Mouse (Mus musculus): Measurements from ENCODE around the gene Tmem59. TPM values are rescaled to one million over a fixed set of nuclear protein-coding genes. Genes with fewer than 3 reads are reported as not detected.

Tmem59 gene
- polyA plus RNA-seq, 1 experiment from 2014 or later, result 473 TPM

- WGBS, result 98% methylated on average over 3 of the region's 3 CpGs
- H3K4me1 ChIP-seq (replicated peaks; ENCODE audit: control insufficient read depth, insufficient read depth), result no peaks in the 10 kb centered on the region
- TF ChIP-seq CTCF (IDR thresholded peaks at IDR 0.05; ENCODE audit: low read depth) (no peak), EP300 (optimal IDR thresholded peaks at IDR 0.05) (no peak)
- ATAC-seq (ENCODE audit: low FRiP score, low TSS enrichment) (no peak), DNase-seq (ENCODE audit: low spot score) (no peak)
- H3K27me3 ChIP-seq (ENCODE audit: control insufficient read depth, insufficient read depth, low read length), result no peaks in the 10 kb centered on the region
- H3K27ac ChIP-seq (replicated peaks), result no peak overlapping the region
- no peak overlapping the region for H3K4me3 ChIP-seq (ENCODE audit: low read depth, low read length)
- no peak overlapping the region for H3K9ac ChIP-seq (ENCODE audit: low read length)
- H3K36me3 ChIP-seq (ENCODE audit: control insufficient read depth, insufficient read depth, low read length), result peaks cover 32% of the 10 kb centered on the region
- H3K4me2 ChIP-seq (replicated peaks; ENCODE audit: low read depth), result no peak overlapping the region
- H3K9me3 ChIP-seq (ENCODE audit: control insufficient read depth, low read length), result no peaks in the 10 kb centered on the region
Observed at GRCm38 (mm10) chr4:107201779-107202178, 23.6 kb downstream of the Tmem59 start.

DNA sequence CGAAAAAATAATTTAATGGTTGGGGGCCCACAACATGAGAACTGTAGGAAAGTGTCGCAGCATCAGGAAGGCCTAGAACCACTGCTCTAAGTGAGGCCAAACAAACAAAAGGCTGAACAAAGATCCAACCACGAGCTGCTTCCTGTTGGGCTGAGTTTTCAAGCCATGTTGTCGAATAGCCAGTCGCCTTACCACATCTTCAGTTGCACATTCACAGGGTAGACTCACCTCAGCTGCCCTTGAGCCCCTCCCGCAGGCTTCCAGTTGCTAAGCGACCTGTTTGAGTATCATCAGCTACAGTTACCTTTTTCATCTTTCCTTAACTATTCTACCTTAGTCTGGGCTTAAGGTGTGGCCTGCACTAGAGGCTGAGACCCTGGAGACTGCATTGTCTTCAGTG lies 24.8 kb downstream of the Tmem59 start:
- Histone ChIP-seq H3K4me2 (replicated peaks; ENCODE audit: low read depth) (no peak overlapping the region), H3K27ac (replicated peaks) (no peak overlapping the region), H3K9me3 (ENCODE audit: control insufficient read depth, low read length) (no peaks in the 10 kb centered on the region), H3K4me3 (ENCODE audit: low read depth, low read length) (no peak overlapping the region), H3K9ac (ENCODE audit: low read length) (no peak overlapping the region), H3K36me3 (ENCODE audit: control insufficient read depth, insufficient read depth, low read length) (peaks cover 32% of the 10 kb centered on the region), H3K4me1 (replicated peaks; ENCODE audit: control insufficient read depth, insufficient read depth) (no peaks in the 10 kb centered on the region), H3K27me3 (ENCODE audit: control insufficient read depth, insufficient read depth, low read length) (no peaks in the 10 kb centered on the region)
- no peak for DNase-seq (ENCODE audit: low spot score)
- 78% methylated on average over 7 of the region's 7 CpGs for WGBS
- no peak for TF ChIP-seq EP300 (optimal IDR thresholded peaks at IDR 0.05)
- TF ChIP-seq CTCF (IDR thresholded peaks at IDR 0.05; ENCODE audit: low read depth), result no peak
- ATAC-seq (ENCODE audit: low FRiP score, low TSS enrichment), result no peak

DNA sequence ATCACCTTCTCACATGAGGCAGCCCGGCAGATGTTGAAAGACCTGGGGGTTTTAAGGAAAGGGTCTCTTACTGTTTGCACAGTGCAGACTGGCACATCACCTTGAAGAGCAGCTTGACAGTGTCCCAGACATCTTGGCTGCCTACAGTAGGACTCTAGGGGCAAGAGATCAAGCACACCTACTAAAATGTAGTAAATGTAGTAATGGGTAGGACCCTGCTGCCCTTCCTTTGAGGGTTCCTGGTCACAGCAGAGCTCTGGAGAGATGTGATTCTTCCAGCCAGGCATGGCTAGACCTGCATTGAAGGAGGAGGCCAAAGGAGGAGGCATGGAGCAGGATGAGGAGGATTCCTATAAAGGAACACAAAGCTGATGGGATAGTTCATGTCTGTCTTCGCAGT lies 28.8 kb downstream of the Tmem59 start:
- DNase-seq (ENCODE audit: low spot score), result no peak
- WGBS, result 93% methylated on average over 2 of the region's 2 CpGs
- H3K9me3 ChIP-seq (ENCODE audit: control insufficient read depth, low read length), result no peaks in the 10 kb centered on the region
- H3K36me3 ChIP-seq (ENCODE audit: control insufficient read depth, insufficient read depth, low read length), result peaks cover 13% of the 10 kb centered on the region; the same call in 1 of the 2 replicates
- TF ChIP-seq CTCF (IDR thresholded peaks at IDR 0.05; ENCODE audit: low read depth) (no peak), EP300 (optimal IDR thresholded peaks at IDR 0.05) (no peak)
- no peak for ATAC-seq (ENCODE audit: low FRiP score, low TSS enrichment)
- H3K4me3 ChIP-seq (ENCODE audit: low read depth, low read length), result no peak overlapping the region
- no peak overlapping the region for H3K27ac ChIP-seq (replicated peaks)
- H3K4me2 ChIP-seq (replicated peaks; ENCODE audit: low read depth), result no peak overlapping the region
- no peaks in the 10 kb centered on the region for H3K4me1 ChIP-seq (replicated peaks; ENCODE audit: control insufficient read depth, insufficient read depth)
- H3K27me3 ChIP-seq (ENCODE audit: control insufficient read depth, insufficient read depth, low read length), result no peaks in the 10 kb centered on the region
- H3K9ac ChIP-seq (ENCODE audit: low read length), result no peak overlapping the region

GRCm38 (mm10) chr4:107208880-107209279 lies 30.7 kb downstream of the Tmem59 start, which contains the start of gene Ldlrad1:
Gene Ldlrad1, plus strand, starts transcription at chr4:107209180.
- WGBS, result 79% methylated on average over 3 of the region's 3 CpGs
- H3K9me3 ChIP-seq (ENCODE audit: control insufficient read depth, low read length), result no peaks in the 10 kb centered on the region
- 0 out of 2 replicates have a peak, but pooled peaks cover 9% of the 10 kb centered on the region for H3K36me3 ChIP-seq (ENCODE audit: control insufficient read depth, insufficient read depth, low read length)
- H3K4me1 ChIP-seq (replicated peaks; ENCODE audit: control insufficient read depth, insufficient read depth), result no peaks in the 10 kb centered on the region
- H3K4me3 ChIP-seq (ENCODE audit: low read depth, low read length), result no peak within 1 kb of the TSS
- H3K27ac ChIP-seq (replicated peaks), result no peak within 1 kb of the TSS
- no peak within 1 kb of the TSS for H3K9ac ChIP-seq (ENCODE audit: low read length)
- ATAC-seq (ENCODE audit: low FRiP score, low TSS enrichment) (no peak), DNase-seq (ENCODE audit: low spot score) (no peak)
- H3K27me3 ChIP-seq (ENCODE audit: control insufficient read depth, insufficient read depth, low read length), result no peaks in the 10 kb centered on the region
- H3K4me2 ChIP-seq (replicated peaks; ENCODE audit: low read depth), result no peak within 1 kb of the TSS
- no peak for TF ChIP-seq CTCF (IDR thresholded peaks at IDR 0.05; ENCODE audit: low read depth)
- no peak for TF ChIP-seq EP300 (optimal IDR thresholded peaks at IDR 0.05)

DNA sequence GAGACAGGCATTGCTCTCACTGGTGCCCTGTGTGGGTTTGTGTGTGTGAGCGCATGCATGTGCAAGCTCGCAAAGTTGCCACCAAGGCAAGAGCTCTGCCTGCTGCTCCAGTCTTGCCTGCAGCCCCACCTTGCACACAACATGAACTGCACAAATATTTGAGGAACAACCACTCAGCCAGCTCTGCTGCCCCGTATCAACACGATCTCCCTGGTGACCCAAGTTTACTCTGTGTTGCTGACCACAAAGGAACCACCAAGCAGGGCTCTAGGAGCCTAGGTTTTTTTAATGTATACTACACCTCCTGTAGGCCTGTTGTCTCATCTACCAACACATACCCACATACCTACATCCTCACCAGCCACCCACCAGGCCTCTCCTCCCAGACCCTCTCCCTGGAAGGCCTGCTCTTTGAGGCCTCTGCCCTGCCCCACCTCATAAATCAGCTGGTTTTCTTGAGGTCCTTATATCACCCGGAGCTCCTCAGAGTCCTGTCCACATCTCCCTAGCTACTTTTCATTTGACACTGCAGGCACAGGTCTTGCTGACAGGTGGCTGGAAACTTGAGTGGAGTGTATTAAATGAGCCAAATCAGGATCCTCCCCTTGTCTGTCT lies 32.4 kb downstream of the Tmem59 start:
- H3K36me3 ChIP-seq (ENCODE audit: control insufficient read depth, insufficient read depth, low read length), result 0 out of 2 replicates have a peak, but pooled peaks cover 5% of the 10 kb centered on the region
- H3K9me3 ChIP-seq (ENCODE audit: control insufficient read depth, low read length), result no peaks in the 10 kb centered on the region
- peak overlapping the region; percentile 65 for H3K27ac ChIP-seq (replicated peaks)
- TF ChIP-seq CTCF (IDR thresholded peaks at IDR 0.05; ENCODE audit: low read depth) (no peak), EP300 (optimal IDR thresholded peaks at IDR 0.05) (no peak)
- H3K9ac ChIP-seq (ENCODE audit: low read length), result no peak overlapping the region
- H3K4me3 ChIP-seq (ENCODE audit: low read depth, low read length), result no peak overlapping the region
- H3K27me3 ChIP-seq (ENCODE audit: control insufficient read depth, insufficient read depth, low read length), result no peaks in the 10 kb centered on the region
- DNase-seq (ENCODE audit: low spot score), result peak; percentile 77
- WGBS, result 43% methylated on average over 5 of the region's 5 CpGs
- ATAC-seq (ENCODE audit: low FRiP score, low TSS enrichment), result peak; percentile 91
- H3K4me1 ChIP-seq (replicated peaks; ENCODE audit: control insufficient read depth, insufficient read depth), result no peaks in the 10 kb centered on the region
- H3K4me2 ChIP-seq (replicated peaks; ENCODE audit: low read depth), result no peak overlapping the region

- Histone ChIP-seq H3K4me1 (replicated peaks; ENCODE audit: control insufficient read depth, insufficient read depth) (no peaks in the 10 kb centered on the region), H3K4me2 (replicated peaks; ENCODE audit: low read depth) (no peak overlapping the region), H3K36me3 (ENCODE audit: control insufficient read depth, insufficient read depth, low read length) (0 out of 2 replicates have a peak, but pooled peaks cover 3% of the 10 kb centered on the region), H3K27ac (replicated peaks) (no peak overlapping the region), H3K9ac (ENCODE audit: low read length) (no peak overlapping the region), H3K9me3 (ENCODE audit: control insufficient read depth, low read length) (no peaks in the 10 kb centered on the region), H3K4me3 (ENCODE audit: low read depth, low read length) (no peak overlapping the region), H3K27me3 (ENCODE audit: control insufficient read depth, insufficient read depth, low read length) (no peaks in the 10 kb centered on the region)
- 66% methylated on average over 4 of the region's 4 CpGs for WGBS
- DNase-seq (ENCODE audit: low spot score) (no peak), ATAC-seq (ENCODE audit: low FRiP score, low TSS enrichment) (no peak)
- TF ChIP-seq EP300 (optimal IDR thresholded peaks at IDR 0.05) (no peak), CTCF (IDR thresholded peaks at IDR 0.05; ENCODE audit: low read depth) (no peak)
Observed at GRCm38 (mm10) chr4:107211465-107211864, 33.3 kb downstream of the Tmem59 start.
